In genomic region chr16:8383396-8383795, GRCm38 (mm10) we compare ENCODE assay signal across 22 mouse cellular contexts. TPM values are rescaled to one million over a fixed set of nuclear protein-coding genes. Genes with fewer than 3 reads are reported as not detected.
"Had no signal": no experiment of that assay in that cellular context is flagged by ENCODE, and none has a peak within 500 bp of the region (broad histone marks: within the 10 kb centered on the region; RNA-seq: fewer than 3 reads in every experiment).

No protein-coding gene starts in this region.

- DNase-seq: retina, postnatal 1 day; right cerebral cortex, adult 18-20 months; right cerebral cortex, postnatal 14 days; right cerebral cortex, postnatal 25 days; right cerebral cortex, postnatal 4 days; spleen, adult 18-20 months; thymus, adult 18-20 months; thymus, adult 2 months; thymus, postnatal 14 days; thymus, postnatal 25 days; thymus, postnatal 36 days; thymus, postnatal 4 days had no signal

- H3K27ac ChIP-seq: neural tube, embryonic 13.5 days; neural tube, embryonic 15.5 days; stomach, embryonic 15.5 days; stomach, postnatal 0 days had no signal

- H3K9ac ChIP-seq: neural tube, embryonic 13.5 days; neural tube, embryonic 15.5 days; stomach, embryonic 15.5 days had no signal

- H3K4me1 ChIP-seq: neural tube, embryonic 13.5 days; neural tube, embryonic 15.5 days; stomach, embryonic 15.5 days had no signal

- H3K4me2 ChIP-seq: neural tube, embryonic 13.5 days; neural tube, embryonic 15.5 days; stomach, embryonic 15.5 days had no signal

- H3K36me3 ChIP-seq: neural tube, embryonic 13.5 days; neural tube, embryonic 15.5 days; stomach, embryonic 15.5 days had no signal

- H3K27me3 ChIP-seq: neural tube, embryonic 13.5 days; neural tube, embryonic 15.5 days; stomach, embryonic 15.5 days had no signal

- H3K4me3 ChIP-seq: neural tube, embryonic 13.5 days; neural tube, embryonic 15.5 days; stomach, embryonic 15.5 days had no signal

- H3K9me3 ChIP-seq: neural tube, embryonic 13.5 days; neural tube, embryonic 15.5 days; stomach, embryonic 15.5 days had no signal

RNA-seq across cellular contexts. Expression of gene Tmem114, which starts 41.5 kb away (rescaled TPM):
- total RNA-seq: neutrophil, adult 5-6 weeks had no signal
- polyA plus RNA-seq: small intestine, adult 2 months; spleen, adult 2 months; stomach, embryonic 14.5 days; stomach, embryonic 16.5 days; stomach, postnatal 0 days; urinary bladder, adult 2 months had no signal
